Mouse (Mus musculus) Patski (cell line): ENCODE measurements around the gene Fam189a2. TPM values are rescaled to one million over a fixed set of nuclear protein-coding genes. Genes with fewer than 3 reads are reported as not detected.

Source experiments
- ATAC-seq: fragments of 100-300 bp; one replicate; pipeline ENCODE4 v1.8.0; 2021
- CTCF ChIA-PET: fragments of 350-600 bp; sonication (Branson Sonifier 250); formaldehyde crosslinking; loops from one replicate; lab custom pipeline; 2022; ENCODE audit warnings: inconsistent platforms; lab: Charles Lee
- POLR2A ChIA-PET: fragments of 350-600 bp; sonication (Branson Sonifier 250); formaldehyde crosslinking; loops from one replicate; lab custom pipeline; 2022; ENCODE audit warnings: antibody characterized with exemption, inconsistent platforms; lab: Charles Lee
- DNase-seq: peaks from one replicate; pipeline ENCODE4 v3.0.0-alpha.2; 2011; ENCODE audit warnings: low read depth, low spot score
- H3K27me3 ChIP-seq: fragments of 371-371 bp; one replicate; pipeline ENCODE4 v1.5.1; 2021
- CTCF ChIP-seq: fragments of 100-300 bp; IDR thresholded peaks from one replicate; pipeline ENCODE4 v1.5.1; 2021
- in situ Hi-C: fragments of 300-500 bp; cut with MboI; formaldehyde crosslinking; loops from 3 replicates; pipeline ENCODE4 v1.11.1; 2018; ENCODE audit warnings: low pct_unique_long_range_greater_than_20kb, mixed read lengths
- polyA plus RNA-seq: library from polyadenylated mRNA; unstranded; gene quantifications from one replicate; pipeline ENCODE4 v1.2.3, GENCODE M21; 2021

Fam189a2 gene
- polyA plus RNA-seq, 1 experiment from 2014 or later: 2.3 TPM

DNA sequence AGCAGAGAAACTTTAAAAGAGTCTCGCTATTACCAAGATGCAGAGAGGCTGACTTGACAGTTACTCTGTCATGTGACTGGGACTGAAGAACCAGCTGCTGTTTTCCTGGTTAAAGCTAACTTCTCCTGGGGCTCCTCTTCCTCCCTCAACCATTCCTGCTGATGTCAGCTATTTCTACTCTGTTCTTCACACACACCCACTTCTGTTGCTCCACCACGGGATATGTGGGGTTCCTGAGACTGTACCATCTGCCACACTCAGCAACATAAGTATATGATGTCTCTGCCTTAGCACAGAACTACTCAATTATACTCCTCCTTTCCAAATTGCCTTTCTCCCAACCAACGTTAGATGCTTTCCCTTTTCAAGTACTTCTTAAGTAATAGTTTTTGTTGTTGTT is 50.2 kb downstream of the Fam189a2 start:
- ATAC-seq: no peak
- H3K27me3 ChIP-seq: no peaks in the 10 kb centered on the region
- TF ChIP-seq CTCF: no peak
- POLR2A ChIA-PET: no interaction called here
- in situ Hi-C loops: no loop called here
- CTCF ChIA-PET: no interaction called here
- no peak for DNase-seq

DNA sequence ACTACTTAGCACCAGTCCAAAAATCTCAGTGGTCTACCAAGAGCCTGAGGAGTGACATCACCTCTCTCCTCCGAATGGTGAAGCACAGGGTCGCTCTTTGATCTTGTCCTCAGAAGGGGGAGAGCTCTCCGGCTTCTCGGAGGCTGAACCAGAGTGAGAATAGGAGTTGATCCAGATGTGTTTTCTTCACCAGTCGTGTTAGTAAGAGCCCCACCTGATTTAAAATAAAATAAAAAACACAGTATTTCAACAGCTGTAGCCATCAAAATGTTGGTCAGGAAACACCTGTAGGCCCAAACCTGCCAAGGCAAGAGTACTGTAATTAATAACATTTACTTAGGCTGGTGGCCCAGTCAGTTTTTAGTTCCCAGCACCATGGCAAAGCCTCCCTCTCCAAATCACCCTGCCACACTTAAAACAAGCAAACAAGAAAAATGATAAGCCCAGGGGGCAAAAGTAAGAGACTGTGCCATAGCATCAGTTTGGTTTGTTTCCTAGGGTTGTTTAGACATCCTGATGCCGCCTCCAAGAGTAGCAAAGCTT is 52.8 kb downstream of the Fam189a2 start:
- H3K27me3 ChIP-seq: no peaks in the 10 kb centered on the region
- ChIA-PET CTCF (interaction anchor here (1.3 kb wide), 1 partner anchor 9 kb away, joined by 4 read pairs; no protein-coding TSS in a partner anchor), POLR2A (no interaction called here)
- no peak for DNase-seq
- in situ Hi-C loops: loop anchor here (10.0 kb wide), 1 partner anchor 297 kb away; no protein-coding TSS in a partner anchor
- TF ChIP-seq CTCF: no peak
- no peak for ATAC-seq

DNA sequence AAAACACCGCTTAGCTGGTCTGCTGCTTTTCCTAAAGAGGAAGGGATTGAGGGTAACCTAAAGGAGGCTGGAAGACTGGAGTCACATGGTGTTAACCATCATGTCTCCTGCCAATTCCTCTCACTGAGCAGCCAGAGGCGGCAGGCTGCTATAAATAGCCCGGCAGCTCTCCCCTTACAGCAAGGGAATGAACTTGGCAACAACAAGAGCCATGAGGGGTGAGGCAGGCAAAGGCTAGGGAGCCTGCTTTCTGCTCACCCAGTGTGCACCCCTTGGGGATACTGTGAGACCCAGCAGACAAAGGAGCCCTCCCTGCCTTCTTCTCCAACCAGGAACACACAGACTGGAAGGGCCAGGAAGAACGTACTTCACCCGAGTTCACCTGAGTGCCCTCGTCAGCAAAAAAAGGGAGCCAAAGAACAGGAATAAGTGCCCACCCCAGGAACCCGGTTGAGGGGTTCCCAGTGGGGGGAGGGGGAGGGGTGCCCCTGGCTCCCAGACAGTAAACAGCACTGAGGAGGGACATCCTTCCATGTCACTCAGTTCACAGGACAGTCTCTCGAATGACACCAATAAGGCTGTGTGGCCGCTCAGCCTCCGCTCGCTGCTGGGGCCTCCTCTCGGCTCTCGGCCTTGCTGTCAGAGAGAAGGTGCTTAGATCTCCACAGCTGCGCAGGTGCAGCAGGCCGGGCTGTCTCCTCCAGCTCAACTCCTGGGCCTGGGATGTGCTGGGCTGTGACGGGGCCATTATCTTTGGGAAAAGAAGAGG is 57.8 kb downstream of the Fam189a2 start:
- no peaks in the 10 kb centered on the region for H3K27me3 ChIP-seq
- in situ Hi-C loops: loop anchor here (10.0 kb wide), 1 partner anchor 302 kb away; no protein-coding TSS in a partner anchor
- ChIA-PET CTCF (interaction anchor here (1.0 kb wide), 1 partner anchor 82 kb away, joined by 3 read pairs; no protein-coding TSS in a partner anchor), POLR2A (no interaction called here)
- ATAC-seq (peak; percentile 42), DNase-seq (peak; percentile 59)
- no peak for TF ChIP-seq CTCF

DNA sequence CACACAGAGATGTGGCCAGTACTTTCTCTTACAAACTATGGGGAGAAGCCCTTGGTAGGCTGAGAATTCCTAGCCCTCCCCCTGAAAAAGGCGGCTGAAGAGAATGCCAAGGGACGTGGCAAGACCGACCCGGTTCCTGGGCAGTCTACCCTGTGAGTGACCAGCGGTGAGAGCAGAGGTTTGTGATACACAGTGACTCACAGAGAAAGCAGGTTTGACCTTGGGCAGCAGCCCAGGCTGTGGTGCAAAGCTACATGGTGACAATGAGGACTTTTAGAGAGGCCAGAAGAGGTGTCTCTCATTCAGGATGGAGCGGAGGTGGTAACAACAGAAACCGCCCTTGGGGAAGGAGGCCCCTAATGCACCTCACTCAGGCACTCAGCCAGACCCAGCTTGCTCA is 59.4 kb downstream of the Fam189a2 start:
- ChIA-PET CTCF (interaction anchor here (1.3 to 1.4 kb wide), 2 partner anchors 10 to 13 kb away, joined by 3 read pairs; no protein-coding TSS in a partner anchor), POLR2A (interaction anchor here (0.5 kb wide), 1 partner anchor 185 kb away, joined by 4 read pairs; no protein-coding TSS in a partner anchor)
- no peak for TF ChIP-seq CTCF
- in situ Hi-C loops: loop anchor here (10.0 kb wide), 1 partner anchor 303 kb away; no protein-coding TSS in a partner anchor
- no peaks in the 10 kb centered on the region for H3K27me3 ChIP-seq
- DNase-seq (no peak), ATAC-seq (no peak)

DNA sequence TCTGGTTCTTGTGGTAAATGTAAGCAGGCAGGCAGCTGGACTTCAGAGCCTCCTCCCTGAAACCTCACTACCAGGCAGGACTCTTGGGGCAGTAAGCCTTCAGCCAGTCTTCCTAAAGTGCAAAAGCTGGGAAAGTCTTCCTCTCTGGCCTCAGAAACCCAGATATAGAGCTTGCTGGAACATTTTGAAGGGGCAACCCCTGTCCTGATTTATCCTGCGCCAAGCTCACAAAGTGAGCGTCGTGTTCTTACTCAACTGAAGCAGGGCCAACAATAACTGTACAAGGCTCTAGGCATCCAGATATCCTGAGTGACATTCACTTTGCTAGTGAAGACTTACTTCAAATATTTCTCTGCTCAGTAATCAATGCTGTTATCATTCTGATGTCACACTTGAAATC is 60.4 kb downstream of the Fam189a2 start:
- no peaks in the 10 kb centered on the region for H3K27me3 ChIP-seq
- TF ChIP-seq CTCF: no peak
- no peak for ATAC-seq
- ChIA-PET POLR2A (no interaction called here), CTCF (no interaction called here)
- peak; percentile 37 for DNase-seq
- in situ Hi-C loops: loop anchor here (10.0 kb wide), 1 partner anchor 304 kb away; no protein-coding TSS in a partner anchor

DNA sequence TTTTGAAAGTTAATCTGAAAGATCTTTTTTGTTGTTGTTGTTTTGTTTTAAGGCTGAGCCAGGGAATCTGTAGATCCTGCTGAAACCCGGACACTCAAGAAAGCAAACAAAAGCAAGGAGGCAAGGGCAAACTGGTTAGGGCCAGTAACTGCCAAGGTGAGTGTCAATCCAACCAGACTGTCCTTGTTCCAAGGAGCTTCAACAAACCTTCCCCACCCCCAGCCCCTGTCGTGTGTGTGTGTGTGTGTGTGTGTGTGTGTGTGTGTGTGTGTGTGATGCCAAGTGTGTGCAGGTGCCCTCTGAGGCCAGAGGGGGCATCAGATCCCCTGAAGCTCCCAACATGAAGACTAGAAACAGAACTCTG is 62.0 kb downstream of the Fam189a2 start:
- ATAC-seq: no peak
- TF ChIP-seq CTCF: no peak
- ChIA-PET CTCF (interaction anchor here (1.1 kb wide), 1 partner anchor 15 kb away, joined by 3 read pairs; no protein-coding TSS in a partner anchor), POLR2A (no interaction called here)
- in situ Hi-C loops: no loop called here
- H3K27me3 ChIP-seq: no peaks in the 10 kb centered on the region
- DNase-seq: no peak

DNA sequence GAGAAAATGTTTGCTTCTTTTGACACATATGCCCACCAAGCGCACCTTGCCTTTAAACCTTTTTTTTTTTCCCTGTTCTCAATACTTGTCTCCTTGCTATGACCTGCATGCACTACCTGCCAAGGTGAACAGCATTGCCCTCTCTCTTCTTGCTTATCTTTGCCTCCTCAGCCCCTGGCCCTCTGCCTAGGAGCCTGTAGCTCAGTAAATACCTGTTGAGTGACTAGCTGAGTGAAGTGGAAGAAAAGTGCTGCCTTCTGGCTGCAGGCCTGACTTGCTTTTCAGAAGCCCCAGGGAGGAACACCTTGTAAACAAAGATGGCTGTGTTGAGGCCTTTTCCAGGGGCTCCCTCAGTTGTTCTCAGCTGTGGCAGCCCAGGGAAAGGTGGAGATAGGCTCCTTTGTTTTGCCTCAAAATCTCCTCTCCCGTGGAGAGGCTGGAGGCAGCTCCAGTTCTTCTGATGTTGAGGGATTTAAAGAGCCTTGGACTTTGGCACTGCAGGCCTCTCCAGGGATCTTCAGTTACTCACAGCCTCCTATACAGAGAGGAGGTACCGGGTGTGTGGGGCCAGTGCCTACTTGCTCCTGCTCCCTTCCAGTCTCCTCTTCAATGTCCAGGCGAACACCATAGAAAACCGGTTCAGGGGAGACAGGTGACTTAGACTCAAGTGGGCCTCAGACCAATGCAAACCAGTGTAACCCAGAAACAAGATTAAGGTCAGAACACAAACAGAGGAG is 62.5 kb downstream of the Fam189a2 start:
- ATAC-seq: no peak
- no peak for DNase-seq
- CTCF ChIA-PET: interaction anchor here (1.1 kb wide), 1 partner anchor 15 kb away, joined by 3 read pairs; no protein-coding TSS in a partner anchor
- in situ Hi-C loops: no loop called here
- POLR2A ChIA-PET: no interaction called here
- no peak for TF ChIP-seq CTCF
- H3K27me3 ChIP-seq: no peaks in the 10 kb centered on the region

DNA sequence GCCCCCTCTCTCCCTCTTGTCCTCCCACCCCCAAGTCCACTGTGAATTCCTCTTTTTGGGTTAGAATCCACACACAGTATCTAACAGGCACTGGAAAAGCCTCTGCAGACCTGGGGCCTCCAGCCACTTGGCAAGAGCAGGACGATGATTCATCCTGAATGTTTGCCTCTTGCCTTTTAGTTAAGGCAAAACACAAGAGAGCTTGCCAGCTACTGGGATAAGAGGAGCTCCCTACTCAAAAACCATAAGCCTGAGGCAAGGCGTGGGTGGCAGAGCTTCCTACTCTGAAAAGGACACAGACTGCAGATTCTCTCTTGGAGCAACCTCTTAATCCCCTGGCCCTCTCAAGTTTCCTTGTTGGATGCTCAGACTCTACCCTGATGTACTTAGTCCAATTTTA is 63.7 kb downstream of the Fam189a2 start:
- ATAC-seq: peak; percentile 94
- in situ Hi-C loops: no loop called here
- POLR2A ChIA-PET: no interaction called here
- CTCF ChIA-PET: interaction anchor here (1.3 to 1.6 kb wide), 3 partner anchors 57 to 317 kb away, joined by 3 to 5 read pairs (median 3); no protein-coding TSS in a partner anchor
- DNase-seq: peak; percentile 90
- no peaks in the 10 kb centered on the region for H3K27me3 ChIP-seq
- TF ChIP-seq CTCF: no peak

DNA sequence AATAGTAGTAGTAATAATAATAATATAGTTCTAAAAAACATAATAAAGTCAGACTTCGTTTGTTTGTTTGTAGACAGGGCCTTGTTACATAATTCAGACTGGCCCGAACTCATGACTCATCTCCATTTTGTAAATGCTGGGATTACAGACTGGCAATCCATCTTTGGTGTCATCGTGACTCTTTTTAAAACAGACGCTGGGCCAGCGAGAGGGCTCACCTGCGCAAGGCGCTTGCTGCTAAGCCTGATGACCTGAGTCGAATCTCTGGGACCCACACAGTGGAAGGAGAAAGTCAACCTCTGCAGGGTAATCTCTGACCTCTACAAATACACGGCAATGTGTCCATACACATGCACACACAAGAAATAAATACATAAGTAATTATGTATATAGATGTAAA is 64.4 kb downstream of the Fam189a2 start:
- ChIA-PET POLR2A (no interaction called here), CTCF (interaction anchor here (1.3 to 1.6 kb wide), 3 partner anchors 57 to 318 kb away, joined by 3 to 5 read pairs (median 3); no protein-coding TSS in a partner anchor)
- DNase-seq (no peak), ATAC-seq (no peak)
- in situ Hi-C loops: no loop called here
- no peak for TF ChIP-seq CTCF
- no peaks in the 10 kb centered on the region for H3K27me3 ChIP-seq

DNA sequence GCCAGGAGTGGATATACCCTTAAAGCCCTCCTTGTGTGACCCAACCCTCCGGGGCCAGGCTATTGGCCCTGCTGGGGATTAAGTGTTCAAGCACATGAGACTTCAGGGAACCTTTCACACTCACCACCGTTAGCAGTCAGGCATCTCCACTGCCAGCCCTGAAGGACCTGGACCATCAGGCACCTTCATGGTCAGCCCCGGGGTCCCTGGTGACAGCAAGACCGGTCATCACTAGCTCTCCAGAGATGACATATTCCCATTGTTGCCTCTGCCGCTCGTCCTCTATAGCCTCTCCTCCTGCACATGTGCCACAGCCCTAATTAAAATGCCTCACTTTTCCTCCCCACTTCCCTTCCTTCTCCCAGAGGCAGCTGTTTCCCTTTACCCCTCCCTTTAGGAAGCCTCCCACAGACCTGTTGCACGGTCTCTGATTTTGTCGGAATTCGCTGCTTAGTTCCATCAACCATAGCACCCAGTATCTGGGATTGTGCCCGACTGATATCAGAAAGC is 66.4 kb downstream of the Fam189a2 start:
- no peak for ATAC-seq
- H3K27me3 ChIP-seq: no peaks in the 10 kb centered on the region
- no peak for DNase-seq
- CTCF ChIA-PET: interaction anchor here (7.1 kb wide), 1 partner anchor 102 kb away, joined by 72 read pairs; no protein-coding TSS in a partner anchor
- in situ Hi-C loops: no loop called here
- no peak for TF ChIP-seq CTCF
- POLR2A ChIA-PET: no interaction called here
